Mouse (Mus musculus) CD8-positive naive resting alpha-beta T cell, adult 57 days (primary cell): ENCODE data around the gene Pnck. TPM values are rescaled to one million over a fixed set of nuclear protein-coding genes. Genes with fewer than 3 reads are reported as not detected.

Experiments used
- total RNA-seq: library from RNA; stranded (reverse); gene quantifications from one replicate; pipeline ENCODE4 v1.2.4, GENCODE M21; 2023

Pnck gene
- 2.1 TPM for total RNA-seq

GRCm38 (mm10) chrX:73659575-73660283 lies at the start of gene Pnck:
Pnck (minus strand) TSS chrX:73660117.

GRCm38 (mm10) chrX:73672879-73673618 lies 13.1 kb upstream of the Pnck start, which contains the start of gene Slc6a8:
Slc6a8 (plus strand) TSS chrX:73673150.

DNA sequence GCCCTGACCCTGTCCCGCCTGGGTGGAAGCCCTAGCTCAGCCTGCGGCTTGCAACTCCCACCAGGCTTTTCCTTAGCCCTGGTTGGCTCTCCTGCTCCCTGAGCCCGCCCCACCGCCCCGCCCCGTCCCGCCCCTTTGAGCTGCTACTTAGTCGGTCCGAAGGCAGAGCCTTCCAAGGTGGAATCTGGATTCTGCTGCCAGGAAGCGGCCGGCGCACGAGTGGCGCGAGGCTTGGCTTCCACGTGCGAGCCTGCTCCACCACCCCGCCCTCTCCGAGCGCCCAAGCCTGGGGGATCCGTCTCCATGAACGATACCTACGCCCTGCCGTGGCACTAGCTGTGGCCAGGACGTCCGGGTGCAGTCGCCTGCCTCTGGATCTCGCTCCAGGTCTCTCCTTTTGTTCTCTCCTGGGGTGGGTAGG lies 20.7 kb downstream of the Pnck start, which contains the start of gene Dusp9:
Dusp9 (plus strand) TSS at position 165 of the 421 bp plus-strand sequence.

Other genes with a start within 250 kb of the Pnck start
- gene Zfp92, start 249.0 kb downstream of the Pnck start, total RNA-seq: not detected
- gene Trex2, start 224.8 kb downstream of the Pnck start, total RNA-seq: not detected
- 22.9 TPM for gene Haus7, start 201.1 kb downstream of the Pnck start, total RNA-seq
- gene Bgn, start 176.5 kb downstream of the Pnck start, total RNA-seq: 0.43 TPM
- not detected for gene Atp2b3, start 157.0 kb downstream of the Pnck start, total RNA-seq
- gene Dusp9, start 20.7 kb downstream of the Pnck start, total RNA-seq: 0.31 TPM
- gene Slc6a8, start 13.0 kb upstream of the Pnck start, total RNA-seq: 0.58 TPM
- gene Bcap31, start 56.1 kb upstream of the Pnck start, total RNA-seq: 111 TPM
- gene Abcd1, start 56.5 kb upstream of the Pnck start, total RNA-seq: 32.7 TPM
- gene Plxnb3, start 97.0 kb upstream of the Pnck start, total RNA-seq: not detected
- 9.7 TPM for gene Srpk3, start 114.3 kb upstream of the Pnck start, total RNA-seq
- gene Idh3g, start 126.8 kb upstream of the Pnck start, total RNA-seq: 124 TPM
- gene Ssr4, start 126.9 kb upstream of the Pnck start, total RNA-seq: 116 TPM
- gene Pdzd4, start 164.9 kb upstream of the Pnck start, total RNA-seq: 1.2 TPM
- gene Avpr2, start 232.0 kb upstream of the Pnck start, total RNA-seq: not detected
- 21.3 TPM for gene L1cam, start 236.0 kb upstream of the Pnck start, total RNA-seq